Mouse (Mus musculus) CH12.LX (cell line): ENCODE data around the gene Fkbp10. TPM values are rescaled to one million over a fixed set of nuclear protein-coding genes. Genes with fewer than 3 reads are reported as not detected.

Experiments used
- polyA plus RNA-seq: library from polyadenylated mRNA; unstranded; fragments of >175 nt; gene quantifications from 2 replicates; pipeline ENCODE4 v1.2.1, GENCODE M21; 2012; ENCODE audit warnings: low read depth; ENCODE audit not compliant: insufficient read length
- total RNA-seq, 2 experiments: library from RNA; depleted of rRNA; stranded (reverse); fragments of 300-350 nt in 1 of 2; fragments of >200 nt in 1 of 2; gene quantifications; 2 replicates each; pipeline ENCODE4 v1.2.3; 2012 to 2014

Fkbp10 gene
- total and polyA plus RNA-seq, 3 experiments: 0.31 to 0.46 (median 0.34) TPM

Other genes with a start within 250 kb of the Fkbp10 start
- not detected in 2 replicates for gene Krt9, start 222.5 kb upstream of the Fkbp10 start, total RNA-seq (2012; rRNA removed)
- gene Krt9, start 222.5 kb upstream of the Fkbp10 start, total RNA-seq (2014; rRNA removed): not detected in 2 replicates
- gene Krt9, start 222.5 kb upstream of the Fkbp10 start, polyA plus RNA-seq: not detected in 2 replicates
- not detected in 2 replicates for gene Krt14, start 208.1 kb upstream of the Fkbp10 start, total RNA-seq (2012; rRNA removed)
- not detected in 2 replicates for gene Krt14, start 208.1 kb upstream of the Fkbp10 start, total RNA-seq (2014; rRNA removed)
- gene Krt14, start 208.1 kb upstream of the Fkbp10 start, polyA plus RNA-seq: not detected in 2 replicates
- gene Krt16, start 166.8 kb upstream of the Fkbp10 start, total RNA-seq (2012; rRNA removed): 0.08 TPM in 1 of 2 replicates, not detected in the other
- gene Krt16, start 166.8 kb upstream of the Fkbp10 start, total RNA-seq (2014; rRNA removed): not detected in 2 replicates
- not detected in 2 replicates for gene Krt16, start 166.8 kb upstream of the Fkbp10 start, polyA plus RNA-seq
- 0.76 and 0.97 TPM in 2 replicates for gene Krt17, start 154.7 kb upstream of the Fkbp10 start, total RNA-seq (2012; rRNA removed)
- gene Krt17, start 154.7 kb upstream of the Fkbp10 start, total RNA-seq (2014; rRNA removed): 0.15 TPM in 1 of 2 replicates, not detected in the other
- not detected in 2 replicates for gene Krt17, start 154.7 kb upstream of the Fkbp10 start, polyA plus RNA-seq
- not detected in 2 replicates for gene Krt42, start 145.8 kb upstream of the Fkbp10 start, total RNA-seq (2012; rRNA removed)
- gene Krt42, start 145.8 kb upstream of the Fkbp10 start, total RNA-seq (2014; rRNA removed): not detected in 2 replicates
- gene Krt42, start 145.8 kb upstream of the Fkbp10 start, polyA plus RNA-seq: not detected in 2 replicates
- gene Eif1, start 95.8 kb upstream of the Fkbp10 start, total RNA-seq (2012; rRNA removed): 249 and 265 TPM in 2 replicates
- 401 and 406 TPM in 2 replicates for gene Eif1, start 95.8 kb upstream of the Fkbp10 start, total RNA-seq (2014; rRNA removed)
- gene Eif1, start 95.8 kb upstream of the Fkbp10 start, polyA plus RNA-seq: 989 and 1,001 TPM in 2 replicates
- not detected in 2 replicates for gene Gast, start 81.3 kb upstream of the Fkbp10 start, total RNA-seq (2012; rRNA removed)
- not detected in 2 replicates for gene Gast, start 81.3 kb upstream of the Fkbp10 start, total RNA-seq (2014; rRNA removed)
- gene Gast, start 81.3 kb upstream of the Fkbp10 start, polyA plus RNA-seq: not detected in 2 replicates
- 0.21 and 0.34 TPM in 2 replicates for gene Hap1, start 59.6 kb upstream of the Fkbp10 start, total RNA-seq (2012; rRNA removed)
- not detected in 2 replicates for gene Hap1, start 59.6 kb upstream of the Fkbp10 start, total RNA-seq (2014; rRNA removed)
- gene Hap1, start 59.6 kb upstream of the Fkbp10 start, polyA plus RNA-seq: 0.22 TPM in 1 of 2 replicates, not detected in the other
- gene Jup, start 17.9 kb upstream of the Fkbp10 start, total RNA-seq (2012; rRNA removed): 0.92 and 1.1 TPM in 2 replicates
- 0.34 and 0.68 TPM in 2 replicates for gene Jup, start 17.9 kb upstream of the Fkbp10 start, total RNA-seq (2014; rRNA removed)
- 1.3 and 1.4 TPM in 2 replicates for gene Jup, start 17.9 kb upstream of the Fkbp10 start, polyA plus RNA-seq
- gene P3h4, start 861 bp upstream of the Fkbp10 start, total RNA-seq (2012; rRNA removed): 0.04 TPM in 1 of 2 replicates, not detected in the other
- gene P3h4, start 861 bp upstream of the Fkbp10 start, total RNA-seq (2014; rRNA removed): not detected in 2 replicates
- gene P3h4, start 861 bp upstream of the Fkbp10 start, polyA plus RNA-seq: not detected in 2 replicates
- gene Nt5c3b, start 26.1 kb downstream of the Fkbp10 start, total RNA-seq (2012; rRNA removed): 54.4 and 60.3 TPM in 2 replicates
- 50.1 and 54.2 TPM in 2 replicates for gene Nt5c3b, start 26.1 kb downstream of the Fkbp10 start, total RNA-seq (2014; rRNA removed)
- 63.5 and 68.2 TPM in 2 replicates for gene Nt5c3b, start 26.1 kb downstream of the Fkbp10 start, polyA plus RNA-seq
- 0.67 and 1.1 TPM in 2 replicates for gene Klhl10, start 26.2 kb downstream of the Fkbp10 start, total RNA-seq (2012; rRNA removed)
- gene Klhl10, start 26.2 kb downstream of the Fkbp10 start, total RNA-seq (2014; rRNA removed): 0.48 and 0.54 TPM in 2 replicates
- 0.30 and 0.56 TPM in 2 replicates for gene Klhl10, start 26.2 kb downstream of the Fkbp10 start, polyA plus RNA-seq
- gene Klhl11, start 57.0 kb downstream of the Fkbp10 start, total RNA-seq (2012; rRNA removed): 19.5 and 24.1 TPM in 2 replicates
- 12.8 and 13.7 TPM in 2 replicates for gene Klhl11, start 57.0 kb downstream of the Fkbp10 start, total RNA-seq (2014; rRNA removed)
- gene Klhl11, start 57.0 kb downstream of the Fkbp10 start, polyA plus RNA-seq: 9.8 and 10.1 TPM in 2 replicates
- gene Acly, start 112.3 kb downstream of the Fkbp10 start, total RNA-seq (2012; rRNA removed): 246 and 263 TPM in 2 replicates
- gene Acly, start 112.3 kb downstream of the Fkbp10 start, total RNA-seq (2014; rRNA removed): 245 and 277 TPM in 2 replicates
- gene Acly, start 112.3 kb downstream of the Fkbp10 start, polyA plus RNA-seq: 196 and 213 TPM in 2 replicates
- 1.3 and 1.8 TPM in 2 replicates for gene Ttc25, start 129.9 kb downstream of the Fkbp10 start, total RNA-seq (2012; rRNA removed)
- 0.51 and 0.70 TPM in 2 replicates for gene Ttc25, start 129.9 kb downstream of the Fkbp10 start, total RNA-seq (2014; rRNA removed)
- gene Ttc25, start 129.9 kb downstream of the Fkbp10 start, polyA plus RNA-seq: 6.4 and 12.8 TPM in 2 replicates
- 80.2 and 91.6 TPM in 2 replicates for gene Cnp, start 159.2 kb downstream of the Fkbp10 start, total RNA-seq (2012; rRNA removed)
- 75.9 and 87.8 TPM in 2 replicates for gene Cnp, start 159.2 kb downstream of the Fkbp10 start, total RNA-seq (2014; rRNA removed)
- gene Cnp, start 159.2 kb downstream of the Fkbp10 start, polyA plus RNA-seq: 77.7 and 81.2 TPM in 2 replicates
- 59.9 and 70.0 TPM in 2 replicates for gene Nkiras2, start 203.5 kb downstream of the Fkbp10 start, total RNA-seq (2012; rRNA removed)
- gene Nkiras2, start 203.5 kb downstream of the Fkbp10 start, total RNA-seq (2014; rRNA removed): 46.6 and 53.8 TPM in 2 replicates
- 57.9 and 60.0 TPM in 2 replicates for gene Nkiras2, start 203.5 kb downstream of the Fkbp10 start, polyA plus RNA-seq
- gene Dnajc7, start 204.5 kb downstream of the Fkbp10 start, total RNA-seq (2012; rRNA removed): 249 and 250 TPM in 2 replicates
- 123 and 141 TPM in 2 replicates for gene Dnajc7, start 204.5 kb downstream of the Fkbp10 start, total RNA-seq (2014; rRNA removed)
- gene Dnajc7, start 204.5 kb downstream of the Fkbp10 start, polyA plus RNA-seq: 455 and 516 TPM in 2 replicates